Mouse (Mus musculus) heart, postnatal 0 days (tissue): Measurements from ENCODE around the gene Tspan15.

Experiments used
- CTCF ChIP-seq: IDR thresholded peaks from 2 replicates; pipeline ENCODE4 v1.5.1; 2016; ENCODE audit warnings: antibody characterized with exemption, control low read depth, low read depth
- EP300 ChIP-seq: IDR thresholded peaks from 2 replicates; pipeline ENCODE4 v1.6.1; 2016; ENCODE audit warnings: antibody characterized with exemption, low read depth

- TF ChIP-seq CTCF (no peak), EP300 (no peak)
These were observed 95.2 kb downstream of the Tspan15 start for GRCm38 (mm10) chr10:62135696-62136470.
